Mouse (Mus musculus) right cerebral cortex, postnatal 14 days (tissue): Measurements from ENCODE around the gene Ap1m2.

Source experiments
- DNase-seq: peaks from one replicate; pipeline ENCODE4 v3.0.0; 2022

The Ap1m2 gene

DNA sequence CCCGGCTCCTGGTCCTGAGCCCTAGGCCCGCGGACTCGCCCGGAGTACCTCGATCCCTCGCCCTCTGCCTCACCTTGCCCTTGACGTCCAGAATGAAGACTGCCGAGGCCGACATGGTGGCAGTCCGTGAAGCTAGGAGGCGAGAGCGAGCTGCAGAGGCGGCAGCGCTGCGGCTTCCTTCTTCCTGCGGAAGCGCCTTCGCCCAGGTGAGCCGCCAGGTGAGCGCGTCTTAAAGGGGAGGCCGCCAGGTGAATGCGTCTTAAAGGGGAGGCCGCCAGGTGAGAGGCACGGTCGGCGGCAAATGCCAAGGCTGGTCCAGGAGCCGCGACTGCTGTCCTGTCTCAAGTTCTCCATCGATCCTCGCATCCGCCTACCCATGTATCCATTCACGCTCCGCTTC, at the start of gene Ap1m2:
Gene Ap1m2 (minus strand): TSS at position 204 of the 400 bp plus-strand sequence.
- DNase-seq = peak; percentile 14

DNA sequence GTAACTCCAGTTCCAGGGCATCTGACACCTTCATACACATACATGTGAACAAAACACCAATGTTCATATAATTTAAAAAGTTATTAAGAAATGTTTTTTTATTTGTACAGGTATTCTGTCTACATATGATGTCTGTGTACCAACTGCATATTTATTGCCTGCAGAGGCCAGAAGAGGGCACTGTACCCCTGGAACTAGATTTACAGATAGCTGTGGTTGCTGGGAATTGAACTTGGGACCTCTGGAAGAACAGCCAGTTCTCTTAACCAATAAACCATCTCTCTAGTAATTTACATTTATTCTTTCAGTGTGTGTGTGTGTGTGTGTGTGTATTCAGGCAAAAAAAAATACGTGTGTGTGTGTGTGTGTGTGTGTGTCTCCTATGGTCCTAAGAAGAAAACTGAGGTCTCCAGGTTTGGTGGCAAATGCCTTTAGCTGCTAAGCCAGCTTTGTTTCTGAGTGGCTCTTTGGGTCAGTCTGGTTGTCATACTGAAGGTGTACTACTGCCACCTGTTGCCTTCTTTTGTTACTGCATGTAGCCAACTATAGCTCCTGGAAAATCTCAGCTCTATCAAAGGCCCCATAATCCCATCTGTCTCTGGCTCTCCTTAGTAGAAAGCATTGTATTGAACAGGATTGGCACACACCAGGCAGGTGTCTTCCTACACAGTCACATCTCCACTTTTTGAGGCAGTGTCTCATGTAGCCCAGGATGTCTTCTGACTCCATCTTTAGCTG, 45.0 kb upstream of the Ap1m2 start:
- DNase-seq = peak; percentile 70

DNA sequence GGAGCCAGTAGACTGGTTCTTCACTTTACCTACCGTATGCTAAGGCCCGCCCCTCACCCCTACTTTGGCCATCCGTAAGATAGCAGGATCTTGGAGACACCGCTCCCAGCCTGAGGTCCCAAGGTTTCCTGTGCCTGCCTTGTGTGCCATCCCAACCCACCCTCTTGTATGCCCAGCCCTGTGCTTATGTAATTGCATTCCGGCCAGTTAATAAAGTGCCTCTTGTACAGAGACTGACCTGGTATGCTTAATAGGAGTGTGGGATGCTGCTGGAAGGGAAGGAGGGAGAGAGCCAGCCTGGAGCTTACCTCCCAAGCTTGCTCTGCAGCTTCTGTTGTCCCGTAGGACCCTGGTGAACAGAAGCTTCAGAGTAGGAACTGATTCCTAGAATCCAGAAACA, 42.7 kb upstream of the Ap1m2 start:
- no peak for DNase-seq

DNA sequence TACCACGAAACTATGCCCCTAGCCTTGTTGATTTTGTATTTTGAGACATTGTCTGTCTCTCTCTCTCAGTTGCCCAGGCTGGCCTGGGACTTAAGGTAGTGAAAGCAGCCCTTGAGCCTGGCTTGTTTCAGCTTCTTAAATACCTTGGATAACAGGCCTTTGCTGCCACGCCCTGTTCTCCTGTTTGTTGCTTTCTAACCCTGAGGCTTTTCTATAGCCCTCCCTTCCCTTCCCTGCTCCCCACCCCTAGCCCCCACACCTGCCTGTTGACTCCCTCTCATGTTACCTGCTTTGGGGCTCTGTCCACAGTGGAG, 41.2 kb upstream of the Ap1m2 start:
- DNase-seq = no peak

DNA sequence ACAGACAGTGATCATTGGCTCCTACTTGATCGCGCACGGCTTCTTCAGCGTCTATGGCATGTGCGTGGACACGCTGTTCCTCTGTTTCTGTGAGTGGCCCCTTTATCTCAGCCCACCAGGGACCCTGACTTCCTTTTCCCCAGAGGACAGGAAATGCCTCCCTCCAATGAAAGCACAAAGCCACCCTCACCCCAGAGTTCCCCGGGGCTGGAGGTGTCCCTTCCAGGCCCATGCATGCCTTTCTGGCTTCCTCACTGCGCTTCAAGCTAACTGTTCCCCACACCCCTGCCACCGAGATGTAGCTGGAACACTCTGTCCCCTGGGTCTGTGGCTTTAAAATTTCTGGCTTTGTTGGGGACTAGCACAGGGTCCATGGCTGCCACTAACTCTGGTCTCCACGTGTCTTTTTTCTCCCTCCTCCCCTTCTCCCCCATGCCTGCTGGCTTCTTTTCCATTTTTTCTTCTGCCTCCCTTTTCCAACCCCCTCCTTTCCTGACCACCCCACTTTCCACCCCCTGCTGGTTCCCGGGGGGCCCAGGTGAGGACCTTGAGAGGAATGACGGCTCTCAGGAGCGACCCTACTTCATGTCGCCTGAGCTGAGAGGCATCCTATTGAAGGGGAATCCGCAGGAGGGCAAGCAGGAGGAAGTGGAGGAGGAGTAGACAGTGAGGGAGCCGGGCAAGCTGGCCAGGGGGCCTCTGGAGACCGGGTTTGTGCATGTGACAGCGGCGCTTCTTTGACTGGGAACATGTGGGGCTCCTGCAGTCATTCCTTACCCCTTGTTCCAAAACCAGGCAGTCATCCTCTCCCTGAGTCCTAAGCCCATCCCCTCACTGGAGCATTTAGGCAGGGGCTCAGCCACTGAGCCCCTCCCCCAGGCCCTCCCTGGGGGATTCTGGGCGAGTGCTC, 40.6 kb upstream of the Ap1m2 start:
- DNase-seq = no peak

DNA sequence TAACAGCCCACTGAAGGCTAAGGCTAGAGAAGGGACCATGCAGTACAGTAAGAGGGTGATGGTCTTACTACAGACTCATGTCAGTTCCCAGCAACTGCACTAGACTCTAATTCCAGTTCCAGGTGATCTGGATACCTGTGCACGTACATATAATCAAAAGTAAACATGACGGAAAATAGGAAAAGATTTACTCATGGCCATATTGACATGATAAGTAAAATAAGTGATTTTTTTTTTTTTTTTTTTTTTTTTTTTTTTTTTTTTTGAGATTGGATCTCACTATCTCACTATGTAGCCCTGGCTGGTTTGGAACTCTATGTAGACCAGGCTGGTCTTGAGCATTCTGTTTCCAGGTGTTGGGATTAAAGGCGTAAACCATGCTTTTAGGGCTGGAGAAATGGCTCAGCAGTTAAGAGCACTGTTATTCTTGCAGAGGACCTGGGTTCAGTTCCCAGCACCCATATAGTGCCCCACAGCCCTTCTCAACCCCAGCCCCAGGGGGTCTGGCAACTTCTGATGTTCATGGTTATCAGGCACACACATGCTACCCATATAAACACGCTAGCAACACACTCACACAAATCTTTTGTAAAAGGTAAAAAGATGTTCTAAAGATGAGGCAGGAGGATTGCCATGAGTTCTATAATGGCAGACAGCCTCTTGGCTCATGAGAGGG, 39.7 kb upstream of the Ap1m2 start:
- no peak for DNase-seq

DNA sequence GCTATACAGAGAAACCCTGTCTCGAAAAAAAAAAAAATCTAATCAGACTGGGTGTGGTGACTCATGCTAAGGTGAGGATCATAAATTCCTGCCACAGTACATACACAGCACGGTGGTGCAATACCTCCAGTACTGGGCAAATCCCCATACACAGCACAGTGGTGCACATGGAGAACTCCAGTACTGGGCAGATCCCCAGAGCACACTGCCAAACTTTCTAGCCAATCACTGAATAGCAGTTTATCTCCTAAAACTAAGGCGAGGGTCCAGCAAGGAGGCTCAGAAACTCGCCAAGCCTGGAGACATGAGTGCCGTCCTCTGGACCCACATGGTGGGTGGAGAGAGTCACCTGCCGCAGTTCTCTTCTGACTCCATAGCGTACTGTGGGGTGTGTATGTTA, 39.0 kb upstream of the Ap1m2 start:
- DNase-seq = no peak

DNA sequence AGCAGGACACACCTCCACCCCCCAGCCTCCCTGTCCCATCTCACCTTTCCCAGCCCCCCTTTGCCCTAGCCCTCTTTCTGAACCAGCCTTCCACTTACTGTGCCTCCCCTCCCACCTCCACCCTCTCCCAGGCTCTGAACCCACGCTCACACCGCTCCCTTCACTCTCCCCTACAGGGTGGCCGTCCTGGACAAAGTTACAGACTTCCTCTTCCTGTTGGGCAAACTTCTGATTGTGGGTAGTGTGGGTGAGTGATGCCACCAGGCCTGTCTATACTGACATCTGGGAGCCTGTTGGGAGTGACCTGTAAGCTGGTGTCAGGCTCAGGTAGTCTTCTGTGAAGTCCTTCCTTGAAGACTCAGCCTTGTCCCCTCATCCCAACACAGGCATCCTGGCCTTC, 36.0 kb upstream of the Ap1m2 start:
- DNase-seq = no peak

DNA sequence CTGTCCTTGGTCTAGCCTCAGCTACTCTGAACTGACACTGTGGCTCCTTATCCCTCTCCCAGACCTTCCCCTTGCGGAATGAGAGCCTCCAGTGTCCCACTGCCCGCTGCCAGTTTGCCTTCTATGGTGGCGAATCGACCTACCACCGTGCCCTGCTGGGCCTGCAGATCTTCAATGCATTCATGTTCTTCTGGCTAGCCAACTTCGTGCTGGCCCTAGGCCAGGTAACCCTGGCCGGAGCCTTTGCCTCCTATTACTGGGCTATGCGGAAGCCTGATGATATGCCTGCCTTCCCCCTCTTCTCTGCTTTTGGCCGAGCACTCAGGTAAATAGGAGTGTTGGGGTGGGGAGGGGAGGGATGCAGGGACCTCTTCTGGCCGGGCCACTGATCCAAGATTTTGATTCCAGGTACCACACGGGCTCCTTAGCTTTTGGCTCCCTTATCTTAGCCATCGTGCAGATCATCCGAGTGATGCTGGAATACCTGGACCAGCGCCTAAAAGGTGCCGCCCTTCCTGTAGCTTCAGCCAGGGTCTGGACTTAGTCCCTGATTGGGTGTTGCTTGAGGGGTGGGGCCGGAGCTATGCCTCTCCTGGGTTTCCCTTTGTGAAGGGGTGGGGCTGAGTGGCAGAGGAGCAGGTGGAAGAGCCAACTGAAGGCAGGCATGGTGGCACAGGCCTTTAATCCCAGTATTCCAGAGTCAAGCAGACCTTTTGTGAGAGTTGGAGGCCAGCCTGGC, 34.7 kb upstream of the Ap1m2 start:
- DNase-seq = no peak

DNA sequence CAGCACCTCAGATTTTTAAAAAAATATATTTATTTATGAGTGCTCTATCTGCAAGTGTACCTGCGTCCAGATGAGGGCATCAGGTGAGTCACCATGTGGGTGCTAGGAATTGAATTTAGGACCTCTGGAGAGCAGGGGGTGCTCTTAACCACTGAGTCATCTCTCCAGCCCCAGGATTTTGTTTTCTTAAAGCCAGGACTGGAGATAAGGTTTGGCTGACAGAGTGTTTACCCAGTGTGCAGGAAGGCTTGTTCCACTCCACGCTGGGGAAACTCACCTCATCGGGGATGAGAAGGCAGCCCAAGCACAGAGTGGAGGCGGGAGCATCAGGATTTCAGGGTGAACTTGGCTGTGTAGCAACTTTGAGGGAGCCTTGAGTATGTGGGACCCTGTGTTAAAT, 28.3 kb upstream of the Ap1m2 start:
- no peak for DNase-seq

DNA sequence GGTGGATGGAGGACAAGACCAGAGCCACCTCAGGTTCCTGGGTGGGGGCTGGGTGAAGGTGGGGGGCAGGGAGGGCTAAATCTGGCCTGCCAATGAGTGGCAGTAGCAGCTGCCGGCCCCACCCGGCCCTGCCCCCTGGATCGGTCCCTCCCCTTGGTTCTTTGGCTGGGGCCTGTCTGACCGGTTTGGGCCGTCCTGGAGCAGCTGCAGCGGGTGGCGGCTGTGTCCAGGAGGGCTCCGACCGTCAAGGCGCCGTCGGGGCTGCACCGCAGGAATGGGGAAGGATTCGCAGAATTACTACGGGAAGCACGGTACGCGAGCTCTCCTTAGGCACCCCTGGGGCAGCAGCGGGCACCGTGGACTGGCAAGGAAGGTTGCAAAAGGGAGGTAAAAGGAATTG, 25.5 kb upstream of the Ap1m2 start:
- no peak for DNase-seq

DNA sequence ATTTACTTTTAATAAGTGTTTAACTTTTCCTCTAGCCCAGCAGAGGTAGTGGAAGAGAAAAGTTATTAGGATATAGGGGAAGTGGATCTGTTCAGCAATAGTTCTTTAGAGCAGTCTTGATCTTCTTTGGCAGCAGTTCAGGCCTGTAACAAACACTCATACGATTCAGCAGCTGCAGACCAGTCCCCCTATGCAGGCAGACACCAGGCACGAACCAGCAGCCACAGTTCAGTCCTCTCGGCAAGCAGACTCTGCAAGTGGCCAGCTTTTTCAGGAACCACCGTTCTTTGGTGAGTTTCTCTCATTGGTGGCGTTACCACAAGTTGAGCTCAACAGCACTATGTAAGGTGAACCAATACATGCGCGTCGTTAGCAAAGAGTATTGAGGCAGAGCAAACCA, 24.4 kb upstream of the Ap1m2 start:
- no peak for DNase-seq

DNA sequence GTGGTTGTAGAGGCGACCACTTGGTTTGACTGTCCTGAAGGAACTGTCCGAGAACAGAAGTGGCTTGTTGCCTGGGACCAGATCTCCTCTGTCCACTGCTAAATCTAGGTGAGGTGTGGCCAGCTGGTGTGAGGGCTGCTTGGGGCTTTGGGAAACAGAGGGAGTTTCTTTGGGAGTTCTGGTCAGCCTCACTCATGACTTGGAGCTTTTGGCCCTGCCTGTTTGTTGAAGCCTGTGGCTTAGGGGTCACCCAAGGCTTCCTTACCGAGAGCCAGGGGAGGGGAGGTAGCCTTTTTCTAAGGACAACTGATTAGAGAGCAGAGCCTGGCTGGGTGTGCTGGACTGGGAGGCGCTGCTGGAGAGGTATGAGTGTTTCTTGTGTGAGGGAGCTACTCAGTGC, 23.3 kb upstream of the Ap1m2 start:
- DNase-seq = no peak

DNA sequence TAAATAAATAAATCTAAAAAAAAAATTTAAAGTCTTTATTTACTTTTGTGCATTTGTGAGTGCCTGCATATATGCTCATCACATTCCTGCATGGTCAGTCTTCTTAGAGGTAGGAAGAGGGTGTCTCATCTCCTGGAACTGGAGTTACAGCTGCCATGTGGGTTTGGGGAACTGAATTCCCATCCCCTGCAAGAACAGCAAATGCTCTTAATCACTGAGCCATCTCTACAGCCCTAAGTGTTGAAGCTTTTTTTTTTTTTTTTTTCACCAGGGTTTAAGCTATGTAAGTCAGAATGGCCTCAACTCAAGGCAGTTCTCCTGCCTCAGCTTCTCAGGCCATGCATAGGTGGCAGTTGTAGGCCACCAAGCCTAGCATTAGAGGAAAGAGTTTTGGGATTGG, 22.6 kb upstream of the Ap1m2 start:
- DNase-seq = no peak

DNA sequence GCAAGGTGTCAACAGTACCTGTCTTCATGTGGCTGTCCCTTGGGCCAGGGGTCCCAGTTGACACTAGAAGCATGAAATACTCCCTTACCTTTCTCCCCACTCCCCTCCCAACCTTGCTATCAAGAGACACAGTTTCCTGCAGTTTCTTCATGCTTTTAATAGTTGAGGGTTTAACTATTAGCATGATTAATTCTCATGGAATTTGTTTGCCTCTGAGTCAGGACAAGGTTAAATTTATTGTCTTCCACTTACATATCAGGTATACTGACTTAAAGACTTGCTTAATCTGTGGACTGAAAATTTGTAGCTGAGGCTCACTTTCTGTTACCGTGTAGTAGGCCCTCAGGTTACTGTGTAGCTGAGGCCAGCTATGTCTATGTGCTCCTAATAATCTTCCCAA, 21.4 kb upstream of the Ap1m2 start:
- no peak for DNase-seq

DNA sequence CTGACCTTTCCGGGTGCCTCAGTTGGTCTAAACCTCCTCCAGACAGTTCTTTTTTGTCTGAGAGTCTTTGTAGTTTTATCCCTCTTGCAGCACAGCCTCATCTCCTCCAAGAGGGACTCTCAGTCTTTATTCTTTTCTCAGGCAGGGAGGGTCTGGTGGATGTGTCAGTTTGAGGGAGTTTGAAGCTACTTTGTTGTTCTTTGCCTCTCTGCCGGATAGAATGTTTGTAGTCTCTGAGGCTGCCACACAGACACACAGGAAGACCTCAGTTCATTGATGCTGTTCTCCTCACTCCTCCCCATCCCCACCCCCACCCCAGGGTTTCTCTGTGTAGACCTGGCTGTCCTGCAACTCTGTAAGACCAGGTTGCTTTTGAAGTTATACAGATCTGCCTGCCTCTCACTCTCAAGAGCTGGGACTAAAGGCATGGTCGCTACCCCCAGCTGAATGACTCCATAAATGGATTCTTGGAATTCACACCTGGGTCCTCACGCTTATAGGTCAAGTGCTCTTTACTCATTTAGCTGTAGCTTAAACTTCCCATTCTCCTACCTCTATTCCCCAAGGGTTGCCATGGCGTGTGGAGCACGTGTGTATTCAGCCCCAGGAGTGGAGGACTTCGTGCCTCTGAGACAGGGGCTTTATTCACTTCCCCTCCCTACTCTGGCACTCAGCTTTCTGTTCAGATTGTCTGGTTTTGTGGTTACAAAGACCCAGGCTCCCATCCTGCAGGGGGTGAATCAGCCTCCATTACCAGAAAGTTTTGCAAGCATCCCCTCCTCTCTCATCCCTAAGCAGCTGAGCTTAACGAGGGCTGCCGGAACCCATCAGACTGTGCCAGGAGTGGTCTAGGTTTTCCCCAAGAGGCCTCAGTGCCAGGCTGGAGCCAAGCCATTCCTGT, 20.3 kb upstream of the Ap1m2 start:
- no peak for DNase-seq

DNA sequence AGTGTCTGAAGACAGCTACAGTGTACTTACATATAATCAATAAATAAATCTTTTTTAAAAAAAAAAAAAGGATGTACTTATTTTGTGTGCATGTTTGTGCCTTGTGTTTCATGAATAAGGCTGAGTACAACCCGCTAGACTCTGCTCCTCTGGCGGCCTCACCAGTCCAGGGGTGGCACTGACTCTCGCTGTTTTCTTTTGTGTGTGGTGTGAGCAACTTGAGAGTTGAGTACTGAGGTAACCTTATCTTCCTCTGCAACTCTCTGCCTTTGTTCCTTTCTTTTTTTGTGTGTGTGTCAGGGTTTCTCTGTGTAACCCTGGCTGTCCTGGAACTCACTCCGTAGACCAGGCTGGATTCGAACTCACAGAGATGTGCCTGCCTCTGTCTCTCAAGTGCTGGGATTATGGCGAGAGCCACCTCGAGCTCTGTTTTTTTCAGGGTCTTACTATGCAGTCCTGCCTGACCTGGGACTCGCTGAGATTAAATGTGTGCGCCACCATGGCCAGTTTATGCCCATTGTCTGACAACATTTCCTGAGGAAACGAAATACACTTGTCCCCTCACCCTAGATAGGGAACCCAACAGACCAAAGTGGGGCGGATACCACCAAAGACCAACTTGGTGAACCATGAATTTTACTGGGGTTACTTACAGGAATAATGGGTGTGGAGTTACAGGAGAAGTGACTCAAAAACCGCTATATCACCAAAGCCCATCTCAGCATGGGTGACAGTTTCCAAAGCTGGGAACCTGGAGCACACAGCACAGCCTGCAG, 19.4 kb upstream of the Ap1m2 start:
- no peak for DNase-seq

DNA sequence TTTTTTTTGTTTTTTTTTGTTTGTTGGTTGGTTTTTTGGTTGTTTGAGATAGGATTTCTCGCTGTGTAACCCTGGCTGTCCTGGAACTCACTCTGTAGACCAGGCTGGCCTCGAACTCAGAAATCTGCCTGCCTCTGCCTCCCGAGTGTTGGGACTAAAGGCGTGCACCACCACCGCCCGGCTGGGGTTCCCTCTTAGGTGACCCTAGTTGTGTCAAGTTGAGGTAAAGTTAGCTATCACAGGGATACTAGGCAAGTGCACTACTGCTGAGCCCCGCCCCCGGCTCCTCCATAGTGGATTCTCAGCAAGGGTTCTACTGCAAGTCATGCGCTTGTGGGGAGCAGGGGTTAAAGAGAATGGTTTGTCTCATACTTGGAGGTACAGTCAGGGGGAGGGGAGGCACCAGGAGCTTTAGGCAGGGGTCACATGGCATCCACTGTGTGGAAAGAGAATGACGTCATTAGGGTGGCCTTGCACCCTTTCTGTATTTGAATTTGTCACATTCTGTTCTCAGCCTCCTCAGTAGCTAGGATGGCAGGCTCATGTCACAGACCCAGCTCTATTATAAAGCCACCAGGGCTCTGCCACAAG, 17.7 kb upstream of the Ap1m2 start:
- DNase-seq = no peak

DNA sequence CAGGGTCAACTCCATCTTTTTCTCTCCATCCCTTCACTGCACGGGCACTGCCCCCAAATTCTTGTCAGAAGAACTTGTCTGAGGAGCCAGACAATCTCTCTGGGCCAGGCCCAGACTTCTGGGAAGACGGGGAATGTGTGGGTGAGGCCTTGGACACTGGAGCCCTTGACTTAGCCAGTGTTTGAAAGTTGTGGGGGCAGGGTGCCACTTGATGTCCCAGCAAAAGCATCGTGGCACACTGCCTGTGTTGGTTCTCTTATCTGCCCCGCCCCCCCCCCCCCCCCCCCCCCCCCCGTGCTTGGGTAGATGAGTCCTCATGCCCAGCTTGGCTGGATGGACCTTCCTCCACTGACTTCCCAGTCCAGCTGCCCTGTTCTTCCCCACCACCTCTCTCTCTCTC, 16.9 kb upstream of the Ap1m2 start:
- no peak for DNase-seq

DNA sequence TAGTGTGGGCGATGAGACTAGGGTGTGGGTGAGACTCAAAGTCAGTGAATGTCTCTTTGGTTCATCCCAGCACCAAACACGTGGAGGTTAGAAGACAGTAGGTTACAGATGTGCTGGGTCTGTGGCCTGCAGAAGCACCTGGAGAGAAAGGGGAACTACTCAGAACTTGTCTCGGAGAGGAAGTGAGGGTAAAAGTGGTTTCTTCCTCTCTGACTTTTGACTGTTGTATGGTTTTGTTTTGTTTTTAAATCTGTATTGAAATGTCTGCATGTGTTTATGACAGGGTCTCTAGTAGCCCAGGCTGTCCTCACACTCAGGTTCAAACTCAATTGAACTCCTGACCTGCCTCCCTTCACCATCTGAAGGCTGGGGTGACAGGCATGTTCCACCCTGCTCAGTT, 15.9 kb upstream of the Ap1m2 start:
- DNase-seq = no peak

DNA sequence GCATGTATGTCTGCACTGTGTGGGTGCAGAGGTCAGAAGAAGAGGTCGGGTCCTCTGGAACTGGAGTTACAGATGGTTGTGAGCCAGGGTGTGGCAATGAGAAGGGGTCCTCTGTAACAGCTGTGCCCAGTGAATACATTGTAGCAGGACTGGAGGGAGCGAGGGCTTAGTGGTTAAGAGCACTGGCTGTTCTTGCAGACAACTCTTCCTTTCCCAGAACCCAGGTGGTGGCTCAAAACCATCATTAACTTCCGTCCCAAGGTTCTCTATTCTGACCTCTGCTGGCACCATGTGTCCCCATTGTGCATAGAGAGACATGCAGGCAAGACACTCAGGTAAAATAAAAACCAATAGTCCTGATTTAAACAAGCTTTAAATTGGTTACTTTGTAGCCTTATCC, 15.4 kb upstream of the Ap1m2 start:
- DNase-seq = no peak
